Mouse (Mus musculus): ENCODE measurements around the gene 1700008P02Rik. TPM values are rescaled to one million over a fixed set of nuclear protein-coding genes. Genes with fewer than 3 reads are reported as not detected.

The 1700008P02Rik gene
- polyA plus RNA-seq (2017; shearing (Covaris generic)), result not detected

GRCm38 (mm10) chr3:6620343-6620742, at the start of gene 1700008P02Rik:
Gene 1700008P02Rik (minus strand): TSS chr3:6620443.

Measured in inflammation-experienced regulatory T-cells (primary cell).